Mouse (Mus musculus): ENCODE data around the gene Gm13283. TPM values are rescaled to one million over a fixed set of nuclear protein-coding genes. Genes with fewer than 3 reads are reported as not detected.
"Not testable (repeated sequence)": the region's sequence is repeated elsewhere in the genome, so short reads cannot be mapped to it uniquely, and the experiment has no call there.

Gene Gm13283
- 0.34 TPM in 1 of 2 replicates, not detected in the other for polyA plus RNA-seq (2016; fragmentation: Nextera tagmentation; extraction: Ambion mirVana)

GRCm38 (mm10) chr4:88759610-88760268 is at the start of gene Gm13283:
Gene Gm13283 (plus strand): TSS chr4:88760119.
- not testable (repeated sequence) for H3K9me3 ChIP-seq; DNase-seq (ENCODE audit: low spot score); H3K27me3 ChIP-seq (ENCODE audit: insufficient read depth, poor library complexity, severe bottlenecking); H3K27ac ChIP-seq; H3K36me3 ChIP-seq; H3K4me1 ChIP-seq (replicated peaks)
- WGBS = 22% methylated on average over 11 of the region's 14 CpGs
- peak within 1 kb of the TSS; percentile 43 for H3K4me3 ChIP-seq

DNA sequence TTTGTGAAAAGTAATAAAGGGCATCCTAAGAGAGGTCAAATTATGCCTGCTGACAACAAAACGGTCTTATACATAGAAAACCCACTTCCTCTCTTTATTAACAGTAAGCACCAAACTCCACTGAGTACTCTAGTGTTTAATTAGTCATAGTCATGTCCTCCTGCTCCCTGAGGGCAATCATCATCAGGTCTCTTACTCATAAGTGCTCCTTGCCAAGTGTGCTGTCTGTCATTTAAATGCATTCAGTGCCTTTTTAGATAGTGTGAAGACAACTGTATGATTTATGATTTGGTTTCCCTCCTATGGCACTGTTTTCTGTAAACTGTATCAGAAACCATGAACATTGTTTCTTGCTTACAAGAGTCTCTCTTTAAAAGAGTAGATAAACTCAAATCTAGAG is 45.6 kb upstream of the Gm13283 start:
- no peak overlapping the region for H3K27ac ChIP-seq
- no peak for DNase-seq (ENCODE audit: low spot score)
- H3K4me3 ChIP-seq = no peak overlapping the region
- 94% methylated on average over 1 of the region's 1 CpGs for WGBS
- H3K4me1 ChIP-seq (replicated peaks) = peaks cover 14% of the 10 kb centered on the region
- no peaks in the 10 kb centered on the region for H3K9me3 ChIP-seq
- peaks cover 65% of the 10 kb centered on the region for H3K36me3 ChIP-seq
- H3K27me3 ChIP-seq (ENCODE audit: insufficient read depth, poor library complexity, severe bottlenecking) = no peaks in the 10 kb centered on the region

DNA sequence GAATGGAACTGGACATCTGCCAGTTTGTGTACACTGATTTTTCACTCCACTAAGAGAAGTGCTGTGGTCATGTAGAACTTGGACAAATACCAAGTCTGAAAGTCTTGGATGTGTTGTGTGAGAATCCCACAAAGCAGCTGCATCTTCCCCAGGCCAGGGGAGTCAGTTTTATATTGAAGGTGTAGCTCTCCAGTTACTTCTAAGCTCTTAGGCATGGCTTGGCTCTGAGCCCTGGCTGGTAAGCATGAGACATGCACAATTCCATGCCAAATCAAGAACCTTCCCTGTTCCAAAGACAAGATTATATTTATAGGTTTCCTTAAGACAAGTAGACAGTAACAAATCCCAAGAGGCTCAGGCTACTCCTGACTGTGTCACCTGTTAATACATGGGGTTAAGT is 44.9 kb upstream of the Gm13283 start:
- H3K9me3 ChIP-seq = no peaks in the 10 kb centered on the region
- no peak overlapping the region for H3K27ac ChIP-seq
- H3K4me3 ChIP-seq = no peak overlapping the region
- peaks cover 22% of the 10 kb centered on the region for H3K4me1 ChIP-seq (replicated peaks)
- H3K27me3 ChIP-seq (ENCODE audit: insufficient read depth, poor library complexity, severe bottlenecking) = no peaks in the 10 kb centered on the region
- H3K36me3 ChIP-seq = peaks cover 73% of the 10 kb centered on the region
- DNase-seq (ENCODE audit: low spot score) = no peak

DNA sequence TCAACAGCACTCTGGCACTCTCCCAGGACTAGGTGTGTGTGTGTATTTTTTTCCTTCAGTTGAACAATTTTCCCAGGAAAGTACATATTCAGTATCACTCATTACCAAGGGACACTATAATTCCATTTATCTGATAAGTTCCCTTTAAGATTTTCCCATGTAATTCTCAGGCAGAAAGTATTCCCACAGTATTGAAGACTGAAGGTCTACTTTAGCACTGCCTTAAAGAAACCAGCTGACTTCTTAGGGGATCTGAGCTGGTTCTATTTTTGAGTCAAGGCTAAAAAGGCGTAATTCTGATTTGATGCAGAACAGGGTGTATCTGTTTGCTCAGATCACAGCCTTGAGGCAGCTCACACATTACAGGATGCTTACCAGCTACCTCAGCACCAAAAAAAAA is 41.2 kb upstream of the Gm13283 start:
- no peaks in the 10 kb centered on the region for H3K9me3 ChIP-seq
- H3K36me3 ChIP-seq = peaks cover 73% of the 10 kb centered on the region
- peaks cover 37% of the 10 kb centered on the region for H3K4me1 ChIP-seq (replicated peaks)
- no peak for DNase-seq (ENCODE audit: low spot score)
- H3K27ac ChIP-seq = no peak overlapping the region
- H3K27me3 ChIP-seq (ENCODE audit: insufficient read depth, poor library complexity, severe bottlenecking) = no peaks in the 10 kb centered on the region
- 85% methylated on average over 1 of the region's 1 CpGs for WGBS
- peak overlapping the region; percentile 95 for H3K4me3 ChIP-seq

DNA sequence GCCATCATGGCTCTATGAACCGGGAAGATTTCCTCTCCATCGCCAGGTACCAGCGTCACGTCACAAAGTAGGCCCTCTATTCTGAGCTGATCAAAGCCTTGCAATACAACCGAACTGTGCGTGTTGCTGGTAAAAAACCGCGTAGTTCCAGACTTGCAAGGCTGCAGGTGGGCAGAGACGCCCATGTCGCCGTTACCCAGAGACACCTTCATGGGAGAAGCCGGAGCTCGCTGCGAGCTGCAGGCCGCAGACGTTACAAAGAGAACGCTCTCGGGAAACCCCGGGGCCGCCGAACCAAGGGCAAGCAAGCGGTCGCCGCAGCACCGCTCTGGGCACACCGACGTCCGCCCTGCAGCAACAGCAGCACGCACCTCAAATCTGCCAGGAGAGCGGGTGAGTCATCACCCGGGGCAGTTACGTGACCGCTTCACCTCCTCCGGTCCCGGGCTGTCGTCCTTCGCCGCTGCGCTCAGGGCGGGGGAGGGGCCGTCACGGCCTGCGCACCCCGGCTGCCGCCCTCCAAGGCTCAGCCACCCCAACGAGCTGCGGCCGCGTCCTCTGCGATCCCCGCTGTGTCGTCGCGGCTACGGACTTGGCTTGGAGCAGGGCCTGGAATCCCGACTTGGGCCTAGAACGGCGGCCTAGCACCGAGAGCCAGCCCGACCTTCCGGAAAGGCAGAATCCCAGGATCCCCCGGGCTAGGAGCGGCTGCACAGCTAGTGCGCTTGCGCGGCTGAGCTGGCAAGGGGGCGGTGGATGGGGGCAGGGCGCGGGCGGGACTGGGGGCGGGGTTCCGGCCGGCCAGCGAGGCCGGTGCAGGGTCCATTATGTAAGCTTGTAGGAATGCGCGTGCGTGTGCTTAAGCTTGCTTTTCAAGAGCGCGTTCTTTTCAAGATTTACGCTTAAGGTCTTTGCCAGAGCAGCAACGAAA is 37.9 kb upstream of the Gm13283 start, which contains the start of the genes Gm26566 and Klhl9:
TSS of gene Gm26566 (plus strand) at position 15 of the 931 bp plus-strand sequence.
TSS of gene Klhl9 (minus strand) at position 675 of the 931 bp plus-strand sequence.
- Histone ChIP-seq H3K9me3 (no peaks in the 10 kb centered on the region), H3K4me3 (peak within 1 kb of the TSS; percentile 95), H3K36me3 (peaks cover 40% of the 10 kb centered on the region), H3K27me3 (ENCODE audit: insufficient read depth, poor library complexity, severe bottlenecking) (no peaks in the 10 kb centered on the region), H3K4me1 (replicated peaks) (peaks cover 37% of the 10 kb centered on the region), H3K27ac (peak within 1 kb of the TSS; percentile 99)
- under 1% methylated on average over 82 of the region's 82 CpGs for WGBS
- peak; percentile 96 for DNase-seq (ENCODE audit: low spot score)

GRCm38 (mm10) chr4:88723497-88724090 is 36.3 kb upstream of the Gm13283 start:
- H3K4me3 ChIP-seq = no peak overlapping the region
- no peaks in the 10 kb centered on the region for H3K27me3 ChIP-seq (ENCODE audit: insufficient read depth, poor library complexity, severe bottlenecking)
- WGBS = 65% methylated on average over 8 of the region's 8 CpGs
- no peak overlapping the region for H3K27ac ChIP-seq
- no peak for DNase-seq (ENCODE audit: low spot score)
- H3K4me1 ChIP-seq (replicated peaks) = peaks cover 29% of the 10 kb centered on the region
- H3K36me3 ChIP-seq = peaks cover 25% of the 10 kb centered on the region
- no peaks in the 10 kb centered on the region for H3K9me3 ChIP-seq

DNA sequence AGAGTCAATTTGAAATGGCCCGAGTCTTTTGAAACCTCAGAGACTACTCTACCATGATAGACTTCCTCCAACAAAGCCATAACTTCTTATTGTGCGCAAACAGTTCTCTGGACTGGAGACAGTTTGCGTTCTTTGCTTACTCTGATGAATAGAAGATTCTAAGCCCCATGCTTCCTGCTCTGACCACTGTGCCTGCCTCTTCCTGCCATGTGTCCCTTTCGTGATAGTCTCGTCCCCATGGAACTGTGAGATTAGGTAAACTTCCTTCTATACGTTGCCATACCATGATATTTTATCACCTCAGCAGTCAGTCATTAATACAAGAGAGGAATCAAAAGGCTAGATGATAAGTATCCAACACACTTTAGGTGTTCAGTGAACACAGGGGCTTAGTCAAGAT is 33.2 kb upstream of the Gm13283 start:
- DNase-seq (ENCODE audit: low spot score) = no peak

GRCm38 (mm10) chr4:88727324-88727723 is 32.6 kb upstream of the Gm13283 start:
- Histone ChIP-seq H3K27ac (no peak overlapping the region), H3K4me1 (replicated peaks) (no peaks in the 10 kb centered on the region), H3K36me3 (no peaks in the 10 kb centered on the region), H3K4me3 (no peak overlapping the region), H3K27me3 (ENCODE audit: insufficient read depth, poor library complexity, severe bottlenecking) (no peaks in the 10 kb centered on the region), H3K9me3 (no peaks in the 10 kb centered on the region)
- WGBS = 5% methylated on average over 1 of the region's 1 CpGs
- DNase-seq (ENCODE audit: low spot score) = no peak

More for the DNA sequence above, 33.2 kb upstream of the Gm13283 start:
- 85% methylated on average over 6 of the region's 6 CpGs for WGBS
- Histone ChIP-seq H3K4me3 (no peak overlapping the region), H3K36me3 (no peaks in the 10 kb centered on the region), H3K27me3 (ENCODE audit: insufficient read depth, poor library complexity, severe bottlenecking) (no peaks in the 10 kb centered on the region), H3K4me1 (replicated peaks) (no peaks in the 10 kb centered on the region), H3K9me3 (no peaks in the 10 kb centered on the region), H3K27ac (no peak overlapping the region)

- H3K4me1 ChIP-seq (replicated peaks) = no peaks in the 10 kb centered on the region
- DNase-seq (ENCODE audit: low spot score) = peak; percentile 83
- H3K27ac ChIP-seq = no peak overlapping the region
- no peaks in the 10 kb centered on the region for H3K36me3 ChIP-seq
- H3K9me3 ChIP-seq = no peaks in the 10 kb centered on the region
- WGBS = 7% methylated on average over 2 of the region's 2 CpGs
- no peak overlapping the region for H3K4me3 ChIP-seq
- no peaks in the 10 kb centered on the region for H3K27me3 ChIP-seq (ENCODE audit: insufficient read depth, poor library complexity, severe bottlenecking)
Observed at GRCm38 (mm10) chr4:88738480-88738879, 21.4 kb upstream of the Gm13283 start.

DNA sequence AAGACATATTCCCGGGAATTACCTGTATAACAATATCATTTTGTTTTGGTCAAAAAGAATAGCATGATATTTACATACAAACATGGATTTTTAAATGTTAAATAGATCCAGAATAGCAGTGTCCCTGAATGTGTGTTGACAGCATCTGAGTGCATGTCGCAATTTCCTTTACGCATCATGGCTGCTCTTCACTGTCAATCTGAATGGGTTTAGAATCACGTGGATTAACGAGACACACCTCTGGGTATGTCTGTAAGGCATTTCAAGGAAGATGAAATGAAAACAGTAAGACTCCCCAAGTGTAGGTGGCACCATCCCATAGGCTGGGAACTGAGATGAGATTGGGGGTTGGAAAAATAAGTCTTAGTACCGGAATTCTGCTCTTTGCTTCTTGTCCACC is 20.9 kb upstream of the Gm13283 start:
- H3K27ac ChIP-seq = no peak overlapping the region
- WGBS = 93% methylated on average over 6 of the region's 6 CpGs
- H3K27me3 ChIP-seq (ENCODE audit: insufficient read depth, poor library complexity, severe bottlenecking) = no peaks in the 10 kb centered on the region
- no peaks in the 10 kb centered on the region for H3K36me3 ChIP-seq
- H3K4me3 ChIP-seq = no peak overlapping the region
- no peaks in the 10 kb centered on the region for H3K9me3 ChIP-seq
- H3K4me1 ChIP-seq (replicated peaks) = no peaks in the 10 kb centered on the region
- DNase-seq (ENCODE audit: low spot score) = no peak

GRCm38 (mm10) chr4:88741426-88741825 is 18.5 kb upstream of the Gm13283 start:
- H3K9me3 ChIP-seq = no peaks in the 10 kb centered on the region
- no peak for DNase-seq (ENCODE audit: low spot score)
- 94% methylated on average over 4 of the region's 4 CpGs for WGBS
- no peak overlapping the region for H3K27ac ChIP-seq
- no peaks in the 10 kb centered on the region for H3K27me3 ChIP-seq (ENCODE audit: insufficient read depth, poor library complexity, severe bottlenecking)
- no peaks in the 10 kb centered on the region for H3K4me1 ChIP-seq (replicated peaks)
- no peaks in the 10 kb centered on the region for H3K36me3 ChIP-seq
- H3K4me3 ChIP-seq = no peak overlapping the region

- Histone ChIP-seq H3K4me1 (replicated peaks) (no peaks in the 10 kb centered on the region), H3K27ac (no peak overlapping the region), H3K27me3 (ENCODE audit: insufficient read depth, poor library complexity, severe bottlenecking) (no peaks in the 10 kb centered on the region), H3K36me3 (no peaks in the 10 kb centered on the region), H3K9me3 (no peaks in the 10 kb centered on the region), H3K4me3 (no peak overlapping the region)
- no peak for DNase-seq (ENCODE audit: low spot score)
- WGBS = 86% methylated on average over 7 of the region's 7 CpGs
Observed at GRCm38 (mm10) chr4:88742771-88743371, 17.0 kb upstream of the Gm13283 start.
